Mouse (Mus musculus): ENCODE data around the gene Hist1h3e. TPM values are rescaled to one million over a fixed set of nuclear protein-coding genes. Genes with fewer than 3 reads are reported as not detected.
"Not testable (repeated sequence)": the region's sequence is repeated elsewhere in the genome, so short reads cannot be mapped to it uniquely, and the experiment has no call there.

Gene Hist1h3e
- total RNA-seq, 1 experiment from 2014 or later: 54.4 TPM

DNA sequence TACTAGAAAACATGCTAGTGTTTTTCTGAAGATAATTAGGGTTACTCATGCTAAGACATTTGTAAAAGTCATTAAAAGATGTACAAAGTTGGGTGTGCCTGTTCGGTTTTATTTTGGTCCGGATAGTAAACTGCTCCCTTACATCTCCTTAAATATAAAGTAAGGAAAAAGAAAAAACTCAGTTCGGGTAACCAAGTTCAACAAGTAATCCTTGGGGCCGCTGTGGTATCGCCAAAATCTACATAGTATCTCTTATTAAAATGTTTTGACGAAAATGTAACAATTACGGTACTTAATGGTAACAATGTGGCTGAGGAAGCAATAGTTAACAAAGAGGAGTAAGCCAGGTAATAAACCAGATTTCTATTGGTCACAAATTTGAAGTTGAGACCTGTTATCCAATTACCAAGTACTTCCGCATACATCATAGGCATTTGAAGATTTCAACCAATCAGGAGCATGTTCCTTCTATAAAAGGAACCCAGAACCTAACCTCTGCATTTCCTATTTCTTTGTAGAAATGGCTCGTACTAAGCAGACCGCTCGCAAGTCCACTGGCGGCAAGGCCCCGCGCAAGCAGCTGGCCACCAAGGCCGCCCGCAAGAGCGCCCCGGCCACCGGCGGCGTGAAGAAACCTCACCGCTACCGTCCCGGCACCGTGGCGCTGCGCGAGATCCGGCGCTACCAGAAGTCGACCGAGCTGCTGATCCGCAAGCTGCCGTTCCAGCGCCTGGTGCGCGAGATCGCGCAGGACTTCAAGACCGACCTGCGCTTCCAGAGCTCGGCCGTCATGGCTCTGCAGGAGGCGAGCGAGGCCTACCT, 18.0 kb downstream of the Hist1h3e start, which contains the start of gene Hist1h3f:
TSS of gene Hist1h3f (plus strand) at position 88 of the 822 bp plus-strand sequence.
- ATAC-seq (ENCODE audit: extremely low read depth, insufficient number of reproducible peaks, low FRiP score, poor library complexity, severe bottlenecking): peak; percentile 91

DNA sequence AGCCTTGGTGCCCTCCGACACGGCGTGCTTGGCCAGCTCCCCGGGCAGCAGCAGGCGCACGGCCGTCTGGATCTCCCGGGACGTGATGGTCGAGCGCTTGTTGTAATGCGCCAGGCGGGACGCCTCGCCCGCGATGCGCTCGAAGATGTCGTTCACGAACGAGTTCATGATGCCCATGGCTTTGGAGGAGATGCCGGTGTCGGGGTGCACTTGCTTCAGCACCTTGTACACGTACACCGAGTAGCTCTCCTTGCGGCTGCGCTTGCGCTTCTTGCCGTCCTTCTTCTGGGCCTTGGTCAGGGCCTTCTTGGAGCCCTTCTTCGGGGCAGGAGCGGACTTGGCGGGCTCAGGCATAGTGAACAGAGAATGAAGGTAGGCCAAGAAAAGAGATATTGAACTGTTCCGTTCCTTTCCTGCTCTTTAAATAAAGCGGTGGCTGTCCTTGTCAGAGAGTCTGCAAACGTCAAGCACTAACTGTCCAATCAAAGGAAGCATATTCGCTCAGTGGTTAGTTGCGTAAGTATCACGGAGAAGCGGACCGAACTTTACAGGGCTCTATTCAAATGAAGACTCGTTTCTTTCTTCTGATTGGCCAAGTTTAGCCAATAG, 19.1 kb downstream of the Hist1h3e start, which contains the start of gene Hist1h2bh:
TSS of gene Hist1h2bh (minus strand) at position 394 of the 609 bp plus-strand sequence.
- peak; percentile 88 for ATAC-seq (ENCODE audit: extremely low read depth, insufficient number of reproducible peaks, low FRiP score, poor library complexity, severe bottlenecking)

DNA sequence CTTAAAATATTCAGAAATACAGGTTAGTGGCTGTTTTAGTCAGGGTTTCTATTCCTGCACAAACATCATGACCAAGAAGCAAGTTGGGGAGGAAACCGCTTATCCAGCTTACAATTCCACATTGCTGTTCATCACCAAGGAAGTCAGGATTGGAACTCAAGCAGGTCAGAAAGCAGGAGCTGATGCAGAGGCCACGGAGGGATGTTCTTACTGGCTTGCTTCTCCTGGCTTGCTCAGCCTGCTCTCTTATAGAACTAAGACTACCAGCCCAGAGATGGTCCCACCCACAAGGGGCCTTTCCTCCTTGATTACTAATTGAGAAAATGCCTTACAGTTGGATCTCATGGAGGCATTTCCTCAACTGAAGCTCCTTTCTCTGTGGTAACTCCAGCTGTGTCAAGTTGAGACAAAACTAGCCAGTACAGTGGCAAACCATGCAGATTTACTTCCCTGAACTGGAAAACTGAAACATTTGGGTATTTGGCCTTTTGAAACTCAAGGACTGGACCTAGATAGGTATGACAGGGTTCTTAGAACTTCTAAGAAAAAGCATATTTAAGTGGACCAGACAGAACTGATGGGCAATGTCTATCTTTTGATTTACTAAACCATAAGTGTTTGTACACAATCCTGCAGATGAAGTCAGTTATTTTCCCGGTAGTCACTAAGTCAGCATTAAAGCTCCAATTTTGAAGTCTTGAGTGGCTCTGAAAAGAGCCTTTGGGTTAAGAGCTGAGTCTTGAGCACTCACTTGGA, 19.8 kb downstream of the Hist1h3e start:
- ATAC-seq (ENCODE audit: extremely low read depth, insufficient number of reproducible peaks, low FRiP score, poor library complexity, severe bottlenecking): not testable (repeated sequence)

DNA sequence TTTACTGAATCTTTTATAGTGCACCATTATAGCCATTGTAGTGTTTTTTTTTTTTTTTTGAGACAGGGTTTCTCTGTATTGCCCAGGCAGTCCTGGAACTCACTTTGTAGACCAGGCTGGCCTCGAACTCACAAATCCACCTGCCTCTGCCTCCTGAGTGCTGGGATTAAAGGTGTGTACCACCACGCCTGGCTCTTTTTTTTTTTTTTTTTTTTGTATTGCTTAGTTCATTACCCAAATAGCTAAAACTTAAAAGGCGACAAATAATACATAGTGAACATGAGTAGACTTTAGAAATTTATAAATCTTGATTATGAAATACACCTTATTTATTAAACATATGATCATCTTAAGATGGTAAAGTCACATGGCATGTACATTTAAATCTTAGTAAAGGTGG, 20.7 kb downstream of the Hist1h3e start:
- ATAC-seq (ENCODE audit: extremely low read depth, insufficient number of reproducible peaks, low FRiP score, poor library complexity, severe bottlenecking): no peak

DNA sequence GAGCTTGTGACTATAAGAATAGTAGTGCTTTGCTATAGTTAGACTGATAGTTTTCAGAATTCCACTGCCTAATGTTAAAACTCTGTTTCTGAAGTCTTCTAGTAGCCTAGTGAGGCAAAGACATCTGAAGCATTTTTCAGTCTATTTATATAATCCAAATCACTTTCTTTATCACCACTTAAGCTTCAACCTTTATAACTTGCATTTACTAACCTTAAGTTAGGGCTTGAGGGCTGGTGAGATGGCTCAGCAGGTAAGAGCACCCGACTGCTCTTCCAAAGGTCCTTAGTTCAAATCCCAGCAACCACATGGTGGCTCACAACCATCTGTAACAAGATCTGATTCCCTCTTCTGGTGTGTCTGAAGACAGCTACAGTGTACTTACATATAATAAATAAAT, 22.3 kb downstream of the Hist1h3e start:
- ATAC-seq (ENCODE audit: extremely low read depth, insufficient number of reproducible peaks, low FRiP score, poor library complexity, severe bottlenecking): not testable (repeated sequence)

DNA sequence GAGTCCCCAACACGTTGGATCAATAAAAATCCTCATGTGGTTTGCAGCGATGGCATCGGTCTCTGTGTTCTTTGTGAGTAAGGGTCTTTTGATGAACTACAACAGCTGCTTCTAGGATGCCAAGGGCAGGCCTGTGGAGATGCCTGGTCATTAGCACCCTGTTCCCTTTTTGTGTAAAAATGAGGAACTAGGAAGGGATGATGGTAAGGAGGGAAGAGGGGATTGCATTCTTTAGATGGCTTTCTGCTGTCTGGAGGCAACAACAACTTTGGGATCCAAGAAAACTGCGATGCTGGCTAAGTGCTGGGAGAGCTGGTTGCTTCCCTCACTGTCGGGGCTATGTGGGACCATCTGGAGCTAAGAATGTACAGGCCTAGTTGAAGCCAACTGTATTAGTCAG, 23.9 kb downstream of the Hist1h3e start:
- no peak for ATAC-seq (ENCODE audit: extremely low read depth, insufficient number of reproducible peaks, low FRiP score, poor library complexity, severe bottlenecking)

DNA sequence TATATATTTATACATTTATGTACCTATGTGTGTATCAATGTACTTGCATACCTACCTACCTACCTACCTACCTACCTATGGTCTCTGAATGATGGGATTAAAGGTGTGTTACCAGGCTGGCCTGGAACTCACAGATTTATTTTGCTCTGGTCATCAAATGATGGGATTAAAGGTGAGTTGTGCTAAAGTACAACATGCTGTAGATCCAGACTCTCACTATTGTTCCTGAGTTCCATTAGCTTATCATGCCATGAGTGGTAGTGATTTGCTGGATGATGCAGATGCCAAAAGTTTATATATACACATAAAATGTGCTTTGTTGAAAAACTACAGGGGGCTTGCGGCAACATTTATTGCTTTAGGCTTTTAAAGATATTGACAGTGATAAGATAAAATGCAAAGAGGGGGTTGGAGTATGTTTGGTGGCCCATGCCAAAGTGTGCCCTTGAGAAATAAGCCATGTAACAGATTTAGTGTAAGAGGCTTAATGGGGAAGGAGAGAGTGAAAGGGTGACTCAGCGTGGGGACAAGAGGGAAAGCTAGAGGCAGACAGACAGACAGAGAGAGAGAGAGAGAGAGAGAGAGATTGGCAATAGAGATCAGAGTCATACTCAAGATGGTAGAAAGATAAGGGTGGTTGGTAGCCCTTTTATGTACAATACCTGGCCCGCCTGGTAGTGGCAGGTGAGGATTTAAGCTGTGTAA, 25.0 kb downstream of the Hist1h3e start:
- no peak for ATAC-seq (ENCODE audit: extremely low read depth, insufficient number of reproducible peaks, low FRiP score, poor library complexity, severe bottlenecking)

DNA sequence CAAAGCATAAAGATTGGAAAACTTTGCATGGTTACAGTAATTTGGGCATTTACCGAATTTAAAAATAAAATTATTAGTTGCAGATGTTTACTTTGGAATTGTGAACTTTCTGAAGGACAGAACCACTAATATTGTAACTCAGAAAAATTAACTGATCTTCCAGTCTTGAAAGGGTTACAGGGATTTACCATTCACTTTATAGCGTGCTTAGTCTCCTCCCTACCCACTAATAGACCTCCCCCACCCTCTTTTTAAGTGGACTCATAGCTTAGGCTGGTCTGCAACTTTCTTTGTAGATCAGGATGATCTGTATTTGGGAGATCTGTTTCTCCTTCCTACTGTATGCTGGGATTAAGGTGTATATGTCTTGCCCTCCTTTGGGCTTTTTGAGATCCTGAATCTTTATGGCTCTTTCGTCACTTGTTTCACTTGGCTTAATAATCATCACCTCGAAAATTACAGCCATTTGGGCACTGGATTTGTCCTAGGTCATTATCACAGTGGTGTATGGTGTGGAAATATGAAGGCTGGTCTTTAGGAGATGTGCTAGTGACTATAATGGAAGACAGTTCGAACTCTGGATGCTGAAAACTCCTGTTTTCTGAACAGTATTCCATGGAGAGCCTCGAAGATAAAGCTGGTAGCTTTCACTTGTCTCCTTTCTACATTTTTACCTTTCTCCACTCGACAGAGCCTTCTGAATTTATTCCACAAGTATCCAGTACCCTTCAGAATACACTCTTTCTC, 25.9 kb downstream of the Hist1h3e start:
- ATAC-seq (ENCODE audit: extremely low read depth, insufficient number of reproducible peaks, low FRiP score, poor library complexity, severe bottlenecking): no peak

DNA sequence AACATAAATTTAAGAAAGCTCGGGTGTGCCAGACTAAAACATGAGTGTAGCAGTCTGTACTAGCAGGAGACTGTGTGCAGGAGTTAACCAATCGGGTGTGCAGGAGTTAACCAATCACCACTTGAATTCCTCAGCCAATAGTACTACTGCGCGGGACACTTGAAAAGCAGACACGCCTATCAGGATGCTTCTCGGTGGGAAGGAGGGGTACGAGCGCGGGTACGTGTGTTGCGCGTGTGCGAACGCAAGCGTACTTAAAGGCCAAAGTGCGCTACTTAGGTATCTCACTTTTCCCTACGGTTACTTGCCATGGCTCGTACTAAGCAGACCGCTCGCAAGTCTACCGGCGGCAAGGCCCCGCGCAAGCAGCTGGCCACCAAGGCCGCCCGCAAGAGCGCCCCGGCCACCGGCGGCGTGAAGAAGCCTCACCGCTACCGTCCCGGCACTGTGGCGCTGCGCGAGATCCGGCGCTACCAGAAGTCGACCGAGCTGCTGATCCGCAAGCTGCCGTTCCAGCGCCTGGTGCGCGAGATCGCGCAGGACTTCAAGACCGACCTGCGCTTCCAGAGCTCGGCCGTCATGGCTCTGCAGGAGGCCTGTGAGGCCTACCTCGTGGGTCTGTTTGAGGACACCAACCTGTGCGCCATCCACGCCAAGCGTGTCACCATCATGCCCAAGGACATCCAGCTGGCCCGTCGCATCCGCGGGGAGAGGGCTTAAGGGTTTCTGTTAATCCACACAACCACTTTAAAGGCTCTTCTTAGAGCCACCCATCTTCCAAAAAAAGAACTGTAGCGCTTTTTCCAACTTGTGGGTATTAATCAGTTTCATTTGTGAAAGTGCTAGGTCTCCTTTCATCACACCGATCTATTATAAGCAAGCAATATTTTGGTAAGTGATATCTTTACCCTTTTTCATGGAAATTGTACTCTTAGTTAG, 26.8 kb downstream of the Hist1h3e start, which contains the start of gene Hist1h3g:
TSS of gene Hist1h3g (plus strand) at position 286 of the 939 bp plus-strand sequence.
- peak; percentile 75 for ATAC-seq (ENCODE audit: extremely low read depth, insufficient number of reproducible peaks, low FRiP score, poor library complexity, severe bottlenecking)

DNA sequence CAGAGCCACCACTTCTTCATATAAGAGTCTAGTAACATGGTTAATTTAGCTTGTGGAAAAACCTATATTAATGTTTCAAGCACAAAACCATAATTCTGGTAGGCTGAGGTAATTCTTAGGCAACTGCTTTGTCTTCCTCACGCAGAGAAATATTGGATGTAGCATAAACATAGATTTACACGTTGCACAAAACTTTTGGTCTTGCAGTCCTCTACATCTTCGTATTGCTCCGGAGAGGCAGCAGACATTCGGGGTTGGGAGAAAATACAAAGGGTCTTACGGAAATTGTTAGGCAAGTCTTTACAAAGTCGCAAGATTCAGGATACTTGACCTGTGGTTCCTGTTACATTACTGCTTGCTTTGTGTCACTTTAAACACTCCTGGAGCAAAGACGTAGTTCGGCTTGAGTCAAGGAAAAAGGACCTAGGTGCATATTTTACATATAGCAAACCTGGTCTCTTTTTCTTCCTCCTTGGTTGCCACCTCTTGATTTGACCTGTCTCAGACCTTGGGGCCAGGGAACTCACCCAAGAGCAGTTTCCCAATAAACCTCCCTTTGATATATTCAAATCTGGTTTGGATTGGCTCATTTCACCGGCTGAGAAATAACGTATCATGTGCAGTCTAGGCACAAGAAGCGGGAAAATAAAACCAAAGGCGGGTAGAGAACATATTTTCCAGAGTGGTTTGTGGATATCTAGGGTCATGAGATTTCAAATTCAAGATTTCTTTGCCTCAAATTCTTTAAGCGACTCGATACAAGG, 27.6 kb downstream of the Hist1h3e start:
- no peak for ATAC-seq (ENCODE audit: extremely low read depth, insufficient number of reproducible peaks, low FRiP score, poor library complexity, severe bottlenecking)

DNA sequence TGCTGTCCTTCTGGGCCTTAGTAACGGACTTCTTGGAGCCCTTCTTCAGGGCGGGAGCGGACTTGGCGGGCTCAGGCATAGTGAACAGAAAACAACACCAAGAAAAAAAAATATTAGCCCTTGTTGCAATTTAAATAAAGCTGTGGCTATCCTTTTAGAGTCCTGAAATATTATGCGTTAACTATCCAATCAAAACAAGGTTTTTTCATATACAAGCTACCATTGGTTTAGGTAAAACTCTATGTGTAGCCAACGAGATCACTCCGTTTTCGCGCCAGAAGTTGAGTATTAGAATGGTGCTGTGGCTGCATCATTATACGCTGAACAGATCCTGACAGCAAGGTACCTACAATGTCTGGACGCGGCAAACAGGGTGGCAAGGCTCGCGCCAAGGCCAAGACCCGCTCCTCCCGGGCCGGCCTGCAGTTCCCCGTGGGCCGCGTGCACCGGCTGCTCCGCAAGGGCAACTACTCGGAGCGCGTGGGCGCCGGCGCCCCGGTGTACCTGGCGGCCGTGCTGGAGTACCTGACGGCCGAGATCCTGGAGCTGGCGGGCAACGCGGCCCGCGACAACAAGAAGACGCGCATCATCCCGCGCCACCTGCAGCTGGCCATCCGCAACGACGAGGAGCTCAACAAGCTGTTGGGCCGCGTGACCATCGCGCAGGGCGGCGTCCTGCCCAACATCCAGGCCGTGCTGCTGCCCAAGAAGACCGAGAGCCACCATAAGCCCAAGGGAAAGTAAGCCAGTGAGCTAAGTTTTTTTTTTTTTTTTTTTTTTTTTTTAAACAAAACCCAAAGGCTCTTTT, 28.4 kb downstream of the Hist1h3e start, which contains the start of gene Hist1h2af:
TSS of gene Hist1h2af (plus strand) at position 347 of the 808 bp plus-strand sequence.
- ATAC-seq (ENCODE audit: extremely low read depth, insufficient number of reproducible peaks, low FRiP score, poor library complexity, severe bottlenecking): peak; percentile 41; the same call in 1 of the 2 replicates

DNA sequence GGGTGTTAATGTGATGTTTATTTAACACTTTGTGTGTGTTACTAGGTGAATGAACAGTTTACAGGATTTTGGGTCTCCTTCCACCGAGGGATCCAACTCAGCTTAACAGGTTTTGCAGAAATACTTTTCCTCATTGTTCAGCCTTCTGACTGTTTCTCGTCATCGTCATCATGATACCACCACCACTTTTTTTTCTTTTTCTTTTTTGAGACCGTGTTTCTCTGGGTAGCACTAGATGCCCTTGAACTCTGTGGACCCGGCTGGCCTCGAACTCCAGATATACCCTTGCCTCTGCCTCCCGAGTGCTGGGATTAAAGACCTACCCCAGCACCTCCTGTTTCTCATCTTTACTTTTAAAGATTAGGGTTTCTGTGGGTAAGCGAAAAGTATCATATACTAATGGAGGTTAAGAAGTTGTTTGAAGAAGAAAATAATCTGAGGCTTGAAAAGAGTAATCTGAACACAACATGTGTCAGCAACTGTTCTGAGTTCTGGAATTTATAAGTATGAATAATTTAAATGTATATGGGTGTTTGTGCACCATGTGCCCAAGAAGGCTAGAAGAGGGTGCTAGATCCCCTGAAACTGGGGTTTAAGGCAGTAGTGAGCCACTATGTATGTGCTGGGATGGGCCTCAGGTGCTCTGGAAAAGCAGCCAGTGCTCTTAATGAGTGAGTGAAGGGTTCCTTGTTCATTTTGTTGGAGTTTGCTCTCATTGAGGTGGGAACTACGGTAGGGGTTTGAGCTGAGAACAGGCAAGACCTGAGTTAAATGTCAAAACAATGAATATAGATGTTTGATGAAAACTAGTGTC, 29.7 kb downstream of the Hist1h3e start:
- ATAC-seq (ENCODE audit: extremely low read depth, insufficient number of reproducible peaks, low FRiP score, poor library complexity, severe bottlenecking): no peak

DNA sequence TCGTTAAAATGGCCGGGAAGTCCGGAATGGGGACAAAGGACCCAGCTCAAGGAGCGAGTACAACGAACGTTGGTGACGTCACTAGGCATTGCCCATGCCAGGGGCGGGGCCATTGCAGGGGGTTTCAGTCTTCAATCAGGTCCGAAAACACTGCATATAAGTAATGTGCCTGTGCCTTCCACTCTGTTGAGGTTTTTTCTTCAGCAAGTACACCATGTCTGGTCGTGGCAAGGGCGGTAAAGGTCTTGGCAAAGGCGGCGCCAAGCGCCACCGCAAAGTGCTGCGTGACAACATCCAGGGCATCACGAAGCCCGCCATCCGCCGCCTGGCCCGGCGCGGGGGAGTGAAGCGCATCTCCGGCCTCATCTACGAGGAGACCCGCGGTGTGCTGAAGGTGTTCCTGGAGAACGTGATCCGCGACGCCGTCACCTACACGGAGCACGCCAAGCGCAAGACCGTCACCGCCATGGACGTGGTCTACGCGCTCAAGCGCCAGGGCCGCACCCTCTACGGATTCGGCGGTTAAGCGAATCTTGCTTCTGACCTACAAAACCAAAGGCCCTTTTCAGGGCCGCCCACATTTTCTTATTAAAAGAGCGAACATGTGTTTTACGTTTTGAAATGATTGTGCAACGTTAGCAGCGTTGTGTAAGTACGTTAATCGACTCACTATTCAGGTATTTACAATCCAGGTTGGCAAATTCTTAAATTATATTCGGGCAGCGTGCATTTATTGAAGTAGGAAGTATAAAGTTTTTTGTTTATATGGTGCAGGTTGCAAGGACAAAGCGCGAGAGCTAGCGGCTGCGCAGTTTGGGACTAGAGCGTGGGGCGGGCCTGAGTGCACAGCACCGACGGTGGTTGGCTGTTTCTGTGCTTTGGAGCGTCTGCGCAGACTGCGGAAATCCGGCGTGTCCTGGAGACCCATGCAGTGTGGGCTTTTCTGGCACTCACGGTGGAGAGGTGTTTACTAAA, 31.0 kb downstream of the Hist1h3e start, which contains the start of gene Hist1h4h:
TSS of gene Hist1h4h (plus strand) at position 150 of the 975 bp plus-strand sequence.
- peak; percentile 77 for ATAC-seq (ENCODE audit: extremely low read depth, insufficient number of reproducible peaks, low FRiP score, poor library complexity, severe bottlenecking)
